Comparison of ENCODE assay signal across 1 mouse cellular context in genomic region chr11:75462865-75463336, GRCm38 (mm10).
TF ChIP-seq lines count a peak whose summit lies in the region.

No protein-coding gene starts in this region.

TF ChIP-seq in C2C12, 6 proteins besides CTCF, POLR2A, EP300 and RAD21:
- TF ChIP-seq MYOG (IDR thresholded peaks at IDR 0.05; ENCODE audit: control insufficient read depth, extremely low read depth, insufficient read length): no peak
- TF ChIP-seq MAX (IDR thresholded peaks at IDR 0.05): peak; percentile 70
- no peak for TF ChIP-seq FOSL1 (IDR thresholded peaks at IDR 0.05; ENCODE audit: insufficient read depth, low read length, poor library complexity, severe bottlenecking)
- no peak for TF ChIP-seq USF1 (IDR thresholded peaks at IDR 0.05; ENCODE audit: low read depth)
- no peak for TF ChIP-seq CEBPB (IDR thresholded peaks at IDR 0.05; ENCODE audit: low read depth)
- TF ChIP-seq MYOD1 (IDR thresholded peaks at IDR 0.05; ENCODE audit: control insufficient read depth, insufficient read length, low read depth): peak; percentile 41
TF ChIP-seq in C2C12: peak in this region for 2.
